In the genomic region with DNA sequence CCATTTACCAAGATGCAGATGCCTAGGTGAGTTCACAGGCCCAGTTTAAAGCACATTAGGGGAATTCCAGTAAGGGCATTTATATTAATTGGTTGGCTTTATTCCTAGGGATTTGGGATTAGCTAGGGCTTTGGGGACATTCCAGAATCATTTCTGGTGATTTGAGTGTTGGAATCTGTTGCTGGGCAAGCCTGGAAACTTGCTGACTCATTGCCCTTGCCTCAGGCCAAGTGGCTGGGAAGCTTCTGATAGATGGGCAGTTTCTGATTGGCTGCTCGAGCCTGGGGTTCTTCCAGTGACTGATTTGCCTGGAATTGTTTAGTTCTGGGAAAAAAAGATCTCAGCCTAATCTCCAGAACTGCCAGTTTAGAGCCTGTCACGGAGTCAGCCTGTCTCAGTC, we compare ENCODE assay signal across 11 mouse cellular contexts. TPM values are rescaled to one million over a fixed set of nuclear protein-coding genes. Genes with fewer than 3 reads are reported as not detected.
DNase-seq lines count a peak whose midpoint lies in the region; TF ChIP-seq lines count a peak whose summit lies in the region.
"Had no signal": no experiment of that assay in that cellular context is flagged by ENCODE, and none has a peak within 500 bp of the region (broad histone marks: within the 10 kb centered on the region; RNA-seq: fewer than 3 reads in every experiment).

No protein-coding gene starts in this region.

- H3K9me3 ChIP-seq in heart, embryonic 10.5 days = no peaks in the 10 kb centered on the region
- H3K9me3 ChIP-seq in ES-Bruce4 (replicated peaks; ENCODE audit: control insufficient read depth, insufficient read depth, low read length, poor library complexity, severe bottlenecking) = no peaks in the 10 kb centered on the region
- H3K9me3 ChIP-seq: limb, embryonic 13.5 days had no signal

- no peaks in the 10 kb centered on the region for H3K27me3 ChIP-seq in heart, embryonic 10.5 days (ENCODE audit: insufficient read depth, poor library complexity, severe bottlenecking)
- no peaks in the 10 kb centered on the region for H3K27me3 ChIP-seq in ES-Bruce4 (ENCODE audit: control insufficient read depth, insufficient read depth, low read length, poor library complexity, severe bottlenecking)
- H3K27me3 ChIP-seq: limb, embryonic 13.5 days had no signal

- H3K4me3 ChIP-seq in heart, embryonic 10.5 days = no peak overlapping the region
- no peak overlapping the region for H3K4me3 ChIP-seq in ES-Bruce4 (ENCODE audit: low read depth, low read length)
- no peak overlapping the region for H3K4me3 ChIP-seq in layer of hippocampus, adult 2 months
- H3K4me3 ChIP-seq: limb, embryonic 13.5 days had no signal

- peak; percentile 74; the same call in 1 of the 2 replicates for TF ChIP-seq EP300 in ES-Bruce4 (IDR thresholded peaks at IDR 0.05; ENCODE audit: insufficient read depth, low read depth, low read length)

- TF ChIP-seq CTCF in ES-Bruce4 (IDR thresholded peaks at IDR 0.05; ENCODE audit: low read depth, low read length) = no peak
- TF ChIP-seq CTCF in layer of hippocampus, adult 2 months (conservative IDR thresholded peaks at IDR 0.05) = no peak

- no peak overlapping the region for H3K27ac ChIP-seq in heart, embryonic 10.5 days
- H3K27ac ChIP-seq in ES-Bruce4 (ENCODE audit: insufficient read depth, low read length) = peak overlapping the region; percentile 93
- no peak overlapping the region for H3K27ac ChIP-seq in layer of hippocampus, adult 2 months
- H3K27ac ChIP-seq: limb, embryonic 13.5 days had no signal

- WGBS in heart, embryonic 10.5 days = 32% methylated on average over 2 of the region's 2 CpGs

- no peak for TF ChIP-seq POLR2A in ES-Bruce4 (IDR thresholded peaks at IDR 0.05; ENCODE audit: insufficient read depth, low read length)

- peak overlapping the region; percentile 48; the same call in 1 of the 2 replicates for H3K9ac ChIP-seq in ES-Bruce4 (ENCODE audit: low read depth, poor library complexity, severe bottlenecking)
- H3K9ac ChIP-seq: limb, embryonic 13.5 days had no signal

- no peaks in the 10 kb centered on the region for H3K36me3 ChIP-seq in heart, embryonic 10.5 days
- H3K36me3 ChIP-seq in ES-Bruce4 (ENCODE audit: control insufficient read depth, insufficient read depth, low read length, poor library complexity, severe bottlenecking) = no peaks in the 10 kb centered on the region
- H3K36me3 ChIP-seq: limb, embryonic 13.5 days had no signal

- peak; percentile 95 for DNase-seq in heart, adult 11 months
- no peak for DNase-seq in heart, embryonic 10.5 days (ENCODE audit: low spot score)
- DNase-seq in adrenal gland, postnatal 14 days = peak; percentile 36
- DNase-seq in heart, adult 9 months (ENCODE audit: low spot score in 2 of 2) = peak; percentile 31 to 32
- DNase-seq in layer of hippocampus, postnatal 36 days = no peak
- no peak for DNase-seq in layer of hippocampus, adult 2 months (ENCODE audit: low spot score in 2 of 2)
- DNase-seq in thymus, adult 18-20 months = no peak

- no peaks in the 10 kb centered on the region for H3K4me1 ChIP-seq in heart, embryonic 10.5 days
- H3K4me1 ChIP-seq in ES-Bruce4 (ENCODE audit: control insufficient read depth, insufficient read depth, low read length) = no peaks in the 10 kb centered on the region
- H3K4me1 ChIP-seq: limb, embryonic 13.5 days had no signal

RNA-seq across cellular contexts. Expression of a gene that starts 20.1 kb away (rescaled TPM):
- 0.34 TPM in 2 replicates for polyA plus RNA-seq in heart, embryonic 10.5 days (2016; fragmentation: Nextera tagmentation; extraction: Ambion mirVana)
- polyA plus RNA-seq in ES-Bruce4 (2011; ENCODE audit: insufficient read depth, insufficient read length, low read depth, missing spikeins) = 68.5 and 77.2 TPM in 2 replicates
- 0.33 TPM in 1 of 2 replicates, not detected in the other for total RNA-seq in adrenal gland, postnatal 14 days (2021)
- total RNA-seq in layer of hippocampus, postnatal 36 days (2021) = 1 to 10 TPM in 1 of 2 experiments, under 1 TPM in 1; 0.62 to 1.2 TPM
- 1 to 10 TPM in 1 of 2 experiments, under 1 TPM in 1; 0.69 to 1.2 TPM for total RNA-seq in layer of hippocampus, adult 2 months (2021)
- total RNA-seq: megakaryocyte-erythroid progenitor cell, adult 5-6 weeks; neutrophil, adult 5-6 weeks had no signal

Comparison
In these comparisons a context has a peak if more than half of its experiments do, and no peak if none do; other contexts are left out.
1. DNase-seq: peak in heart, adult 11 months (single experiment), adrenal gland, postnatal 14 days (single experiment) and heart, adult 9 months (2 of 2); none in heart, embryonic 10.5 days (single experiment), layer of hippocampus, postnatal 36 days (0 of 2), layer of hippocampus, adult 2 months (0 of 2) and thymus, adult 18-20 months (0 of 2).